Mouse (Mus musculus) lung, postnatal 0 days (tissue): Measurements from ENCODE around the gene Nfix.

ENCODE experiments used
- CTCF ChIP-seq: IDR thresholded peaks from 2 replicates; pipeline ENCODE4 v1.5.1; 2016; ENCODE audit warnings: antibody characterized with exemption, mild to moderate bottlenecking
- EP300 ChIP-seq: IDR thresholded peaks from 2 replicates; pipeline ENCODE4 v1.6.1; 2016; ENCODE audit warnings: antibody characterized with exemption, mild to moderate bottlenecking, control low read depth

DNA sequence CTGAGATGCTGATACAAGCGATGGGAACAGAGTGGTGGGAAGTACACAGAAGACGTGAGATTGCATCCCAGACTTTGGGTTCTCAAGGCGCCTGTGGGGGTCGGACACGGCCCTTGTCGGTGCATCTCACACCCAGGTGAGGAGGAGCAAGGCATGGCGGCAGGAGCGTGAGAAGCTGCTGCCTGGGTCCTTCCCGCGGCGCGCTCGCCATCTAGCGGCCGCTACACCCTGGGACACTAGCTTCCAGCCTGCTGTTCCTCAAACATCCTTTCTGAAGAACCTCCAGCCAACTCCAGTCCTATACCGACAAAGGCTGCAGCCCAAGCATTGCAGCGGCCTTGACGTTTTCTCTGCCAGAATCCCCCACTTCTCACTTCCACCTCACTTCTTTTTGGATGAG, 23.5 kb upstream of the Nfix start:
- no peak for TF ChIP-seq EP300
- peak; percentile 89 for TF ChIP-seq CTCF
